Comparison of ENCODE assay signal across 22 mouse cellular contexts in the genomic region with DNA sequence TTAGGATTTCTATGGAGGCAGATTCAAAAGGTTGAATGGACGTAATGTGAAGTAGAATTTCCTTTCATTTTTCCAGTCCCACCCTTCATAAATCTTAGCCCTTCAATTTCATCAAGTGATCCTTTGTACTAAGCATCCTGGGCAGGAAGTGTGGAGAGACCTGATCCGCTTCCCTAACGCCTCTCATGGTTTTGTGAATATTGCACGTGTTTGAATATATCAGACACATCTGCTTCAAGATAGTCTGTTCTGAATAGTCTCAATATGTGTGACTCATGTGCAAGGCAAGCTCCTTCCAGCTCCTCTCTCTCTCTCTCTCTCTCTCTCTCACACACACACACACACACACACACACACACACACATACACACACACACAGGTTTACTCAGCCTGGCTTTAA.
A peak's percentile ranks its signal among the peaks of the same experiment; 100 is the strongest.
DNase-seq lines count a peak whose midpoint lies in the region; ATAC-seq and TF ChIP-seq lines count a peak whose summit lies in the region.
"Had no signal": no experiment of that assay in that cellular context is flagged by ENCODE, and none has a peak within 500 bp of the region (broad histone marks: within the 10 kb centered on the region; RNA-seq: fewer than 3 reads in every experiment).

No protein-coding gene starts in this region.

- TF ChIP-seq EP300 in lung, postnatal 0 days (IDR thresholded peaks at IDR 0.05), result no peak

- H3K36me3 ChIP-seq in forebrain, postnatal 0 days (ENCODE audit: insufficient read depth), result no peaks in the 10 kb centered on the region
- H3K36me3 ChIP-seq in forebrain, embryonic 13.5 days (ENCODE audit: poor library complexity, severe bottlenecking), result no peaks in the 10 kb centered on the region
- H3K36me3 ChIP-seq in lung, postnatal 0 days (ENCODE audit: insufficient read depth, low read length), result no peaks in the 10 kb centered on the region
- H3K36me3 ChIP-seq: embryonic facial prominence, embryonic 12.5 days; G1E; heart, embryonic 12.5 days; hindbrain, embryonic 10.5 days; intestine, embryonic 15.5 days had no signal

- TF ChIP-seq CTCF in forebrain, postnatal 0 days (IDR thresholded peaks at IDR 0.05; ENCODE audit: low read depth), result no peak
- no peak for TF ChIP-seq CTCF in lung, postnatal 0 days (IDR thresholded peaks at IDR 0.05)

- no peak overlapping the region for H3K9ac ChIP-seq in forebrain, postnatal 0 days
- no peak overlapping the region for H3K9ac ChIP-seq in forebrain, embryonic 13.5 days
- no peak overlapping the region for H3K9ac ChIP-seq in lung, postnatal 0 days (replicated peaks; ENCODE audit: low read depth)
- H3K9ac ChIP-seq: embryonic facial prominence, embryonic 12.5 days; heart, embryonic 12.5 days; hindbrain, embryonic 14.5 days; intestine, embryonic 15.5 days had no signal

- no peaks in the 10 kb centered on the region; the same call in 1 of the 2 replicates for H3K4me1 ChIP-seq in forebrain, postnatal 0 days (ENCODE audit: insufficient read depth)
- peaks cover 11% of the 10 kb centered on the region; the same call in 1 of the 2 replicates for H3K4me1 ChIP-seq in forebrain, embryonic 13.5 days
- H3K4me1 ChIP-seq in lung, postnatal 0 days (ENCODE audit: insufficient read depth, low read depth, low read length), result no peaks in the 10 kb centered on the region
- H3K4me1 ChIP-seq: intestine, embryonic 15.5 days had no signal

- no peaks in the 10 kb centered on the region for H3K9me3 ChIP-seq in forebrain, postnatal 0 days (ENCODE audit: low read length)
- no peaks in the 10 kb centered on the region for H3K9me3 ChIP-seq in forebrain, embryonic 13.5 days (replicated peaks)
- no peaks in the 10 kb centered on the region for H3K9me3 ChIP-seq in lung, postnatal 0 days (ENCODE audit: low read length)
- H3K9me3 ChIP-seq: embryonic facial prominence, embryonic 12.5 days; G1E; hindbrain, embryonic 10.5 days; intestine, embryonic 15.5 days had no signal

- H3K4me3 ChIP-seq in forebrain, postnatal 0 days (ENCODE audit: low read depth, low read length), result no peak overlapping the region
- H3K4me3 ChIP-seq in forebrain, embryonic 13.5 days, result no peak overlapping the region
- no peak overlapping the region for H3K4me3 ChIP-seq in lung, postnatal 0 days (ENCODE audit: low read depth, low read length)
- H3K4me3 ChIP-seq: embryonic facial prominence, embryonic 12.5 days; heart, adult 2 months; heart, embryonic 12.5 days; hindbrain, embryonic 10.5 days; intestine, embryonic 15.5 days had no signal

- ATAC-seq in forebrain, postnatal 0 days, result peak; percentile 42
- ATAC-seq in forebrain, embryonic 13.5 days, result no peak
- ATAC-seq in lung, postnatal 0 days, result peak; percentile 47
- ATAC-seq: CD4-positive, CD25-positive, alpha-beta regulatory T cell, adult 4 months; intestine, embryonic 15.5 days had no signal

- H3K27ac ChIP-seq in forebrain, postnatal 0 days (ENCODE audit: low read depth, low read length), result no peak overlapping the region
- H3K27ac ChIP-seq in forebrain, embryonic 13.5 days, result no peak overlapping the region
- no peak overlapping the region for H3K27ac ChIP-seq in lung, postnatal 0 days (ENCODE audit: low read length)
- H3K27ac ChIP-seq: embryonic facial prominence, embryonic 12.5 days; heart, adult 2 months; hindbrain, embryonic 10.5 days; hindbrain, embryonic 14.5 days; intestine, embryonic 15.5 days had no signal

- WGBS in forebrain, postnatal 0 days, result 48% methylated on average over 4 of the region's 4 CpGs
- 49% methylated on average over 4 of the region's 4 CpGs for whole genome bisulfite sequencing in forebrain, embryonic 13.5 days
- 46% methylated on average over 4 of the region's 4 CpGs for WGBS in lung, postnatal 0 days

- H3K27me3 ChIP-seq in forebrain, postnatal 0 days (ENCODE audit: insufficient read depth, low read length), result no peaks in the 10 kb centered on the region
- no peaks in the 10 kb centered on the region for H3K27me3 ChIP-seq in forebrain, embryonic 13.5 days
- H3K27me3 ChIP-seq in lung, postnatal 0 days (replicated peaks; ENCODE audit: insufficient read depth, low read length), result no peaks in the 10 kb centered on the region
- H3K27me3 ChIP-seq: embryonic facial prominence, embryonic 12.5 days; heart, embryonic 12.5 days; intestine, embryonic 15.5 days had no signal

- H3K4me2 ChIP-seq in forebrain, postnatal 0 days (ENCODE audit: low read depth), result no peak overlapping the region
- no peak overlapping the region for H3K4me2 ChIP-seq in forebrain, embryonic 13.5 days
- no peak overlapping the region for H3K4me2 ChIP-seq in lung, postnatal 0 days (replicated peaks; ENCODE audit: low read depth, low read length)
- H3K4me2 ChIP-seq: embryonic facial prominence, embryonic 12.5 days; heart, embryonic 12.5 days; hindbrain, embryonic 14.5 days; intestine, embryonic 15.5 days had no signal

- DNase-seq in embryo, embryonic 10.5 days (ENCODE audit: low spot score), result peak; percentile 24
- DNase-seq in embryo, embryonic 11 days, result no peak
- no peak for DNase-seq in forebrain, postnatal 0 days
- DNase-seq in lung, postnatal 0 days (ENCODE audit: low spot score), result no peak
- no peak for DNase-seq in lung, postnatal 10 days
- DNase-seq in MN1 (ENCODE audit: low spot score), result peak; percentile 73
- no peak for DNase-seq in cerebellum, adult 18-20 months
- DNase-seq: adrenal gland, postnatal 10 days; B cell, adult 2 months; cerebellum, adult 11-12 months; cerebellum, adult 9-11 months; cerebellum, postnatal 36 days; gastrocnemius, postnatal 14 days; heart, adult 2 months had no signal

Comparison
In these comparisons a context has a peak if more than half of its experiments do, and no peak if none do; other contexts are left out.
1. DNase-seq: peak in embryo, embryonic 10.5 days (single experiment) and MN1 (single experiment); none in embryo, embryonic 11 days (single experiment), forebrain, postnatal 0 days (single experiment), lung, postnatal 0 days (single experiment), lung, postnatal 10 days (single experiment) and cerebellum, adult 18-20 months (0 of 2).